Mouse (Mus musculus) common myeloid progenitor, adult 5-6 weeks (primary cell): ENCODE results near the gene Trappc6b. TPM values are rescaled to one million over a fixed set of nuclear protein-coding genes. Genes with fewer than 3 reads are reported as not detected.

Experiments used
- ATAC-seq: replicated peaks from 2 replicates; pipeline ENCODE4 v1.8.0; 2016; ENCODE audit warnings: low read depth, mild to moderate bottlenecking, moderate TSS enrichment, inconsistent platforms; ENCODE audit not compliant: poor library complexity, severe bottlenecking
- total RNA-seq: library from RNA; stranded (forward); fragments of 200-1000, 187-1606 nt; gene quantifications from 2 replicates; pipeline ENCODE4 v1.2.3, GENCODE M21; 2017

The Trappc6b gene
- total RNA-seq, 1 experiment from 2014 or later = 63.2 TPM

DNA sequence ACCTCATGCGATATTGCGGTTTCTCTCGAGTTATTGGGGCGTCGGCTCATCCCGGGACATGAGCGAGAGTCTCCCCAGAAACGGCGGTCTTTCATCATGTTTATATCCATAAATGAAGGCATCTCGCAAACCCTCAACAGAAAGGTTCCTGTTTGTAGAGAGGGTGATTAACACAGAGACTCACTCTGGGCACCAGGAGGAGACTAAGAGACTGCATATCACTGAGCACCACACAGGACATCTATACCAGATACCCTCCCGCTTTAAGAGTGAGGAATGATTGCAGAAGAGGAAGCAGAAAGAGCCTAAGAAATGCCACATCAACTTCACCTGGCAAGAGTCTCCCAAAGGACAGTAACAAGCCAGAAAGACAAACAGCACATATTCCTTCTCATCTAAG is 5.0 kb downstream of the Trappc6b start:
- ATAC-seq = no peak

GRCm38 (mm10) chr12:59055196-59055850 is 5.9 kb downstream of the Trappc6b start:
- no peak for ATAC-seq

DNA sequence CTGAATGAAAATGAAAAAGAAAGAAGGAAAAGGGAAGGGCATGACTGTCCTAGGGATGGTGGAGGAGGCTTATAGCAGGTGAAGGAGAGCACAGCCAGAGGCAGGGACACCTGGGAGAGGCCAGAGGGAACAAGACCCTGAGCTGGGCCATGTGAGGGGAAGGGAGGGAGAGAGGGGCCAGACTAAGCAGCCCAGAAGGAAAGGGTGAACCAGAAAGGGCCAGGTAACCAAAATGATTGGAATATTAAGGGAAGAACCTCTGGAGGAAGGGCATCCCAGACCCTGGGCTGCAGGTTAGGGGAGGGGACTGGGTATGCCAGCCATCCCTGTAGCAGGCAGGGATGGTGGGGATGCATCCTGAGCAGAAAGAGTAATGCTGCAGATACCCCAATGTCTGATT is 7.3 kb downstream of the Trappc6b start:
- no peak for ATAC-seq

GRCm38 (mm10) chr12:59053166-59053565 is 8.1 kb downstream of the Trappc6b start:
- peak; percentile 53; the same call in 1 of the 2 replicates for ATAC-seq

DNA sequence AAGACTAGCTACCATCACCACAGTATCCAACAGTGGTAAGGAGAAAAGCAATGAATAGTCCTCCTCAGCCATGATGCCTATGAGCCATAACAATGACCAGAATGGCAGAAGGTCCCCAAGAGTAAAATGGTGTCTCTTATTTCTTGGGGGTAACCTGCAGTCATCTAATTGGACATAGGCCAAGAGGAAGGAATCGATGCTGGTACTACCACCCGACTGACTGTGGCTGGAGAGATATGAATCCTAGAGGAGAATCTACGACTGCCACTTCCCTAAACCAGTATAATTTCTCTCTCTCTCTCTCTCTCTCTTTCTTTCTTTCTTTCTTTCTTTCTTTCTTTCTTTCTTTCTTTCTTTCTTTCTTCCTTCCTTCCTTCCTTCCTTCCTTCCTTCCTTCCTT is 8.8 kb downstream of the Trappc6b start:
- ATAC-seq = peak; percentile 57

GRCm38 (mm10) chr12:59040851-59041250 is 20.4 kb downstream of the Trappc6b start:
- ATAC-seq = peak; percentile 38

- peak; percentile 70 for ATAC-seq
Observed at GRCm38 (mm10) chr12:59039971-59040844, 21.1 kb downstream of the Trappc6b start.

GRCm38 (mm10) chr12:59039162-59039970 is 21.9 kb downstream of the Trappc6b start:
- peak; percentile 5; the same call in 1 of the 2 replicates for ATAC-seq

GRCm38 (mm10) chr12:59032101-59032500 is 29.2 kb downstream of the Trappc6b start:
- ATAC-seq = peak; percentile 68

GRCm38 (mm10) chr12:59021306-59021705 is 40.0 kb downstream of the Trappc6b start:
- ATAC-seq = peak; percentile 77

DNA sequence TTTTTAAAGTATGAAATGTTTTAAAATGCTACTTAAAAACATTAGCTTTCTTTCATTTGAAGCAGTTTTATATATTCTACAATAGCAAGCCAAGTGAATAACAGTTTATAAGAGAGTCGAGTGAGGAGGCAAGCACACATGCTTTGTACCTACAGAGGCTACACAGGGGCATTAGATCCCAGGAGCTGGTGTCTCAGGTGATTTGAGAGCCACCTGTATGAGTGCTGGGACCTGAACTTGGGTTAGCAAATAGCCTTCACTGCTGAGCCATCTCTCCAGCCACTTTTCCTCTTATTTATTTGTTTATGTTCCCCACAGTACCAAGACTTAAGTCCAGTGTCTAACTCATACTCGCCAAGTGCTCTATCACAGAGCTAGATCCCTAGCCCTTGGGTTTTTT is 41.4 kb downstream of the Trappc6b start:
- no peak for ATAC-seq

DNA sequence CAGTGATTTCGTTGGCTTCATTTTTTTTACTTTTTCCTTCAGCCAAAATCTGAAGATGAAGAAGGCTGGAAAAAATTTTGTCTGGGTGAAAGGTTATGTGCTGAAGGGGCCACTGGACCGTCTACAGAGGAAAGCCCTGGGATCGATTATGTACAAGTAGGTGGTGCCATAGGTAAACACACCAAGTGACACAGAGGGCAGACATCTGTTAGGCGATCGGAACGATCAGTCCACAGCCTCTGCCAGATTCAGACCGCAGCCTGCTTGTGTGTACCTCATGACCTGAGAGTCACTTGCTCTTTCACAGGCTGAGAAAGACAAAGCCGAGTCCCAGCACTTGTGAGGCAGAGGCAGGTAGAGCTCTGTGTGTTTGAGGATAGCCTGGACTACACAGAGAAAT is 43.3 kb downstream of the Trappc6b start:
- no peak for ATAC-seq

GRCm38 (mm10) chr12:59013234-59013633 is 48.0 kb downstream of the Trappc6b start, which contains the start of gene Gemin2:
Gene Gemin2, plus strand, starts transcription at chr12:59013393.
- ATAC-seq = peak; percentile 72

- ATAC-seq = no peak
Observed at GRCm38 (mm10) chr12:59012710-59013091, 48.6 kb downstream of the Trappc6b start.

DNA sequence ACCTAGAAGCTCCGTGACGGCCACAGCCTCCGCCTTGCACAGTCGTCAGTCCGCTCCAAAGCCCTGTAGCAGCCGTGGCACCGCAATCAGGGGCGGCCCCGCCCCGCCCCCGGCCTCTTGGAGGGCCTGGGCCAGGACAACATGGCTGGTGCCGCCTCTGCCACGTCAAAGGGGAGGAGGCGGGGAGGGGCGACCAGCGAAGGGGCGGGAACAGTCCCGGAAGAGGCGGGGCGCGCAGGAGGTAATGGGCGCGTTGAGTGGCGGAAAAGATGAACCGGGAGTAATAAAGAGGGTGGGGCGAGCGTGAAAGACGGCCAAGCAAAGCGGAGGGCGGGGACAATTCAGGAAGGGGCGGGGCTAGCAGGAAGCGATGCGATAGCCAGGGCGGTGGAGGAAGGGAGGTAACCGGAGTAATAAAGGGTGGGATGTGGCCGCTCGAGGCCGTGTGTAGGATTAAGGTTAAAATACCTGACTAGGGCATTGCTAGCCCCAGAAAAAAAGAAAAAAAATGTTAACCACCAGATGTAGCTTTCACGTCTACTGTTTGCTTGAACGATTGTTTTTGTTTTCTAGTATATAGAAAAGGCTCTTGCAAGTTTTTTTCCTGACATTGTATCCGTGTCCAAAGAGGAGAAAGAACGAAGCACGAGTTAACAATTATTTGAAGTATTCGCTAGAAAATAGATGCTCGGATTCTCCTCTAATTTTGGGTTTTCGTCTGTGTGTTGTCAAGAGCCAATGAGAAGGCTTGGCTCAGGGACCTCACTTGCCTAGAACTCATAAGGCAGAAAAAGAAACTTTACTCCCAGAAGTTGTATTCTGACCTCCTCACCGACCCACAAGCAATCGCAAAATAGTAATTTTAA is 49.2 kb downstream of the Trappc6b start, which contains the start of gene Sec23a:
Gene Sec23a, minus strand, starts transcription at position 174 of the 866 bp plus-strand sequence.
- peak; percentile 82 for ATAC-seq

DNA sequence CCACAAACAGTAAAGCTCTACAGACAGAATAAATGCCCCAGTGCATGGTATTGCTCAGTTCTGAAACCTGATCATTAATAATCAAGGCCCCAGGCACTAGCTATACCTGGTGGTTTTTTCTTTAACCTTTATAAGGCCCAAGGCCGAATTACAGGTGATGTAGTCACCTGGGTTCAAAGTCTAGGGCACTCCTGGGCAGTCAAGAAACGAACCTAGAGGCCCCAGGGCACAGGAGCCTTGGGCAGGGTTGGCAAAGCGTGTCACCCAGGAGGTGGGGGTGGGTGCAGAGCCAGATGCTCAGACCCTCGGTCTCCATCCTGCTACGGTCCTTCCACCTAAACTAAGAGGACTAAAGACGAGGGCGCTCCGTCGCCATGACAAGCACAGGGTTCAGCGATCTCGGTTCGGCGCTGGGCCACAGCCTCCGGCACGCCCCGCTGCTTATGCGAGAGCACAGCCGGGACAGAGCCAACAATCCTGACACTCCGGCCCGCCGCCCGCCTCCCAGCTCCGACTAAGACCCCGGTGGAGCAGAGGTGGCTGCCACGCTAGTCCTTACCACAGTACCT is 49.9 kb downstream of the Trappc6b start:
- ATAC-seq = no peak

GRCm38 (mm10) chr12:59010482-59010881 is 50.8 kb downstream of the Trappc6b start:
- no peak for ATAC-seq
